Mouse (Mus musculus) liver, adult 2 months (tissue): ENCODE measurements around the gene Wsb2. TPM values are rescaled to one million over a fixed set of nuclear protein-coding genes. Genes with fewer than 3 reads are reported as not detected.
"Not testable (repeated sequence)": the region's sequence is repeated elsewhere in the genome, so short reads cannot be mapped to it uniquely, and the experiment has no call there.

Source experiments
- DNase-seq: peaks from one replicate; pipeline ENCODE4 v3.0.0-alpha.2; 2011; ENCODE audit warnings: low read depth, low spot score; ENCODE audit errors: extremely low read depth
- H3K27ac ChIP-seq: fragments of 200-500 bp; replicated peaks from 2 replicates; pipeline ENCODE4 v1.5.1; 2012; ENCODE audit warnings: low read depth, mild to moderate bottlenecking, control low read depth, inconsistent platforms, low read length; ENCODE audit not compliant: insufficient read depth
- H3K27me3 ChIP-seq: fragments of 200-500 bp; 2 replicates; pipeline ENCODE4 v1.6.1; 2012; ENCODE audit warnings: mild to moderate bottlenecking, moderate library complexity, low read length, inconsistent platforms; ENCODE audit not compliant: control insufficient read depth, insufficient read depth
- H3K36me3 ChIP-seq: fragments of 200-500 bp; 2 replicates; pipeline ENCODE4 v1.6.1; 2012; ENCODE audit warnings: low read length, inconsistent platforms; ENCODE audit not compliant: control insufficient read depth, insufficient read depth
- H3K4me1 ChIP-seq: fragments of 200-500 bp; 2 replicates; pipeline ENCODE4 v1.6.1; 2011; ENCODE audit warnings: low read length; ENCODE audit not compliant: control insufficient read depth, insufficient read depth
- H3K4me3 ChIP-seq: fragments of 200-500 bp; 2 replicates; pipeline ENCODE4 v1.5.1; 2011; ENCODE audit warnings: low read depth, mild to moderate bottlenecking, control low read depth, low read length, moderate library complexity; ENCODE audit not compliant: insufficient read depth
- H3K79me2 ChIP-seq: fragments of 200-500 bp; 2 replicates; pipeline ENCODE4 v1.6.1; 2012; ENCODE audit warnings: inconsistent platforms, mild to moderate bottlenecking, low read length, moderate library complexity; ENCODE audit not compliant: control insufficient read depth, insufficient read depth
- H3K9ac ChIP-seq: fragments of 200-500 bp; 2 replicates; pipeline ENCODE4 v1.6.1; 2012; ENCODE audit warnings: low read depth, mild to moderate bottlenecking, control low read depth, inconsistent platforms, low read length
- CTCF ChIP-seq: fragments of 200-500 bp; IDR thresholded peaks from 2 replicates; pipeline ENCODE4 v1.5.1; 2011; ENCODE audit warnings: low read depth, low read length, control low read depth
- POLR2A ChIP-seq: fragments of 200-500 bp; IDR thresholded peaks from 2 replicates; pipeline ENCODE4 v1.6.1; 2011; ENCODE audit warnings: low read length, control low read depth; ENCODE audit not compliant: insufficient read depth; ENCODE audit errors: extremely low read depth
- WGBS: fragments of 180-500 bp; shearing (Covaris S2); methylation state at CpG from one replicate; pipeline ENCODE4 v1.1.7; 2018; 5-methylcytosine and 5-hydroxymethylcytosine counted together
- polyA plus RNA-seq: library from polyadenylated mRNA; depleted of rRNA; stranded (reverse); fragments of >200 nt; gene quantifications from 2 replicates; pipeline ENCODE4 v1.2.3, GENCODE M21; 2012
- total RNA-seq: library from RNA; depleted of rRNA; stranded (reverse); fragments of >200 nt; gene quantifications from 2 replicates; pipeline ENCODE4 v1.2.3, GENCODE M21; 2014

Gene Wsb2
- total and polyA plus RNA-seq, 2 experiments, result 27.9 to 87.9 TPM

- Histone ChIP-seq H3K4me3 (no peak overlapping the region), H3K27ac (no peak overlapping the region), H3K79me2 (no peaks in the 10 kb centered on the region), H3K27me3 (no peaks in the 10 kb centered on the region), H3K36me3 (no peaks in the 10 kb centered on the region), H3K9ac (no peak overlapping the region), H3K4me1 (no peaks in the 10 kb centered on the region)
- DNase-seq, result no peak
- 88% methylated on average over 5 of the region's 5 CpGs for WGBS
- TF ChIP-seq POLR2A (no peak), CTCF (no peak)
Measured at GRCm38 (mm10) chr5:117395834-117396233, 38.7 kb downstream of the Wsb2 start.

- TF ChIP-seq POLR2A (no peak), CTCF (no peak)
- Histone ChIP-seq H3K9ac (no peak overlapping the region), H3K27ac (no peak overlapping the region), H3K36me3 (no peaks in the 10 kb centered on the region), H3K4me3 (no peak overlapping the region), H3K79me2 (no peaks in the 10 kb centered on the region), H3K4me1 (no peaks in the 10 kb centered on the region), H3K27me3 (no peaks in the 10 kb centered on the region)
- 52% methylated on average over 6 of the region's 6 CpGs for WGBS
- no peak for DNase-seq
Measured at GRCm38 (mm10) chr5:117396596-117397014, 39.5 kb downstream of the Wsb2 start.

GRCm38 (mm10) chr5:117397371-117397770 is 40.3 kb downstream of the Wsb2 start:
- Histone ChIP-seq H3K4me1 (no peaks in the 10 kb centered on the region), H3K27me3 (no peaks in the 10 kb centered on the region), H3K79me2 (no peaks in the 10 kb centered on the region), H3K36me3 (no peaks in the 10 kb centered on the region), H3K27ac (no peak overlapping the region), H3K9ac (no peak overlapping the region), H3K4me3 (no peak overlapping the region)
- WGBS, result 78% methylated on average over 6 of the region's 6 CpGs
- DNase-seq, result no peak
- no peak for TF ChIP-seq POLR2A
- no peak for TF ChIP-seq CTCF

GRCm38 (mm10) chr5:117398007-117398550 is 41.0 kb downstream of the Wsb2 start:
- 62% methylated on average over 5 of the region's 5 CpGs for WGBS
- H3K9ac ChIP-seq, result no peak overlapping the region
- TF ChIP-seq POLR2A, result no peak
- no peak for TF ChIP-seq CTCF

DNA sequence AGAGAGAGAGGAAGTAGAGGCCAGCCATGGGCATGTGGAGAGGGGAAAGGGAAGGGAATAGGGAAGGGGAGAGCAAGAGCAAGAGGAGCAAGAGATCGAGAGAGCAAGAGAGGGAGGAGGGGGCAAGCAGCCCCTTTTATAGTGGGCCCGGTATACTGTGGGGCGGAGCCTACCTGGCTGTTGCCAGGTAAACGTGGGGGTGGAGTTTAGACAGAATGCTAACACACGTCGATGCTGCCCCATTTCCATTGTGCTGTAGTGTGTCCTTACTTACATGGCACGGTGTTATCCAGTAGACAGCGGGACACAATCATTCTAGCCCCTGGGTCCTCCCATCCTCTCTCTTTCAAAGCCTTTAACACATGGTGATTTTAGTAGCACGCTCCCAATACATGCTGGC is 42.2 kb downstream of the Wsb2 start:
- WGBS, result 77% methylated on average over 9 of the region's 9 CpGs
- no peaks in the 10 kb centered on the region for H3K4me1 ChIP-seq
- H3K36me3 ChIP-seq, result no peaks in the 10 kb centered on the region
- TF ChIP-seq CTCF, result no peak
- no peak for TF ChIP-seq POLR2A
- no peak overlapping the region for H3K27ac ChIP-seq
- H3K9ac ChIP-seq, result no peak overlapping the region
- H3K4me3 ChIP-seq, result no peak overlapping the region
- H3K27me3 ChIP-seq, result no peaks in the 10 kb centered on the region
- no peaks in the 10 kb centered on the region for H3K79me2 ChIP-seq
- DNase-seq, result no peak

More at GRCm38 (mm10) chr5:117398007-117398550, 41.0 kb downstream of the Wsb2 start:
- Histone ChIP-seq H3K4me3 (no peak overlapping the region), H3K79me2 (no peaks in the 10 kb centered on the region), H3K36me3 (no peaks in the 10 kb centered on the region), H3K27me3 (no peaks in the 10 kb centered on the region), H3K4me1 (no peaks in the 10 kb centered on the region), H3K27ac (no peak overlapping the region)
- DNase-seq, result no peak

- Histone ChIP-seq H3K36me3 (no peaks in the 10 kb centered on the region), H3K9ac (no peak overlapping the region), H3K27me3 (no peaks in the 10 kb centered on the region), H3K27ac (no peak overlapping the region), H3K4me3 (no peak overlapping the region), H3K79me2 (no peaks in the 10 kb centered on the region), H3K4me1 (no peaks in the 10 kb centered on the region)
- TF ChIP-seq CTCF (no peak), POLR2A (no peak)
- 81% methylated on average over 8 of the region's 8 CpGs for WGBS
- DNase-seq, result no peak
Measured at GRCm38 (mm10) chr5:117403609-117404008, 46.5 kb downstream of the Wsb2 start.

DNA sequence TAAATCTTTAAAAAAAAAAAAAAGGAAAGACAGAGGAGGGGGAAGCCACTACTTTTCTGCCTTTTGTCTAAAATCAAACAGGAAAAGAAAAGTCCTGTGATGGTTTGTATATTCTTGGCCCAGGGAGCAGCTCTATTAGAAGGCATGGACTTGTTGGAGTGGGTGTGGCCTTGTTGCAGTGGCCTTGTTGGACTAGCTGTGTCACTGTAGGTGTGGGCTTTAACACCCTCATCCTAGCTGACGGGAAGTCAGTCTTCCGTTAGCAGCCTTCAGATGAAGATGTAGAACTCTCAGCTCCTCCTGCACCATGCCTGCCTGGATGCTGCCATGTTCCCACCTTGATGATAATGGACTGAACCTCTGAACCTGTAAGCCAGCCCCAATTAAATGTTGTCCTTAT is 47.6 kb downstream of the Wsb2 start:
- H3K27me3 ChIP-seq, H3K36me3 ChIP-seq, H3K27ac ChIP-seq, H3K4me3 ChIP-seq, H3K79me2 ChIP-seq, H3K9ac ChIP-seq, DNase-seq, H3K4me1 ChIP-seq: not testable (repeated sequence)
- 84% methylated on average over 2 of the region's 2 CpGs for WGBS
